Mouse (Mus musculus) forebrain, embryonic 14.5 days (tissue): ENCODE results near the gene Nppc. TPM values are rescaled to one million over a fixed set of nuclear protein-coding genes. Genes with fewer than 3 reads are reported as not detected.

Experiments
- ATAC-seq: fragments of 200-750 bp; cut with Nextera tagmentation; 2 replicates; pipeline ENCODE4 v1.8.0; 2017; ENCODE audit warnings: mild to moderate bottlenecking, moderate library complexity
- DNase-seq: peaks from one replicate; pipeline ENCODE4 v3.0.0-alpha.2; 2015; ENCODE audit warnings: low spot score
- H3K27ac ChIP-seq: fragments of 300-500 bp; sonication (generic); 2 replicates; pipeline ENCODE4 v1.5.1; 2014; ENCODE audit warnings: low read depth, mild to moderate bottlenecking, control low read depth, low read length, moderate library complexity
- H3K27me3 ChIP-seq: fragments of 300-500 bp; sonication (generic); replicated peaks from 2 replicates; pipeline ENCODE4 v1.6.1; 2014; ENCODE audit warnings: low read length, control low read depth, mixed read lengths; ENCODE audit not compliant: control insufficient read depth, insufficient read depth
- H3K36me3 ChIP-seq: fragments of 300-500 bp; sonication (generic); 2 replicates; pipeline ENCODE4 v1.6.1; 2014; ENCODE audit warnings: low read length, control low read depth; ENCODE audit not compliant: control insufficient read depth, insufficient read depth
- H3K4me1 ChIP-seq: fragments of 300-500 bp; sonication (generic); 2 replicates; pipeline ENCODE4 v1.6.1; 2014; ENCODE audit warnings: antibody characterized with exemption, low read length, control low read depth; ENCODE audit not compliant: control insufficient read depth, insufficient read depth
- H3K4me2 ChIP-seq: fragments of 300-500 bp; sonication (generic); 2 replicates; pipeline ENCODE4 v1.6.1; 2014; ENCODE audit warnings: mild to moderate bottlenecking, control low read depth, low read length
- H3K4me3 ChIP-seq: fragments of 300-500 bp; sonication (generic); 2 replicates; pipeline ENCODE4 v1.5.1; 2014; ENCODE audit warnings: low read depth, low read length, control low read depth
- H3K9ac ChIP-seq: fragments of 300-500 bp; sonication (generic); 2 replicates; pipeline ENCODE4 v1.6.1; 2014; ENCODE audit warnings: mild to moderate bottlenecking, low read length, control low read depth, moderate library complexity
- H3K9me3 ChIP-seq: fragments of 300-500 bp; sonication (generic); replicated peaks from 2 replicates; pipeline ENCODE4 v1.6.1; 2016; ENCODE audit warnings: low read length, control low read depth, mixed read lengths; ENCODE audit not compliant: control insufficient read depth
- WGBS: fragments of 180-500 bp; shearing (Covaris S2); extraction: QIAGEN DNeasy Blood & Tissue Kit; methylation state at CpG from one replicate; pipeline ENCODE4 v1.1.7; 2014; 5-methylcytosine and 5-hydroxymethylcytosine counted together
- polyA plus RNA-seq: library from polyadenylated mRNA; unstranded; fragments of >200 nt; fragmentation: Nextera tagmentation; extraction: Ambion mirVana; gene quantifications from 2 replicates; pipeline ENCODE4 v1.2.1, GENCODE M21; 2014

The Nppc gene
- polyA plus RNA-seq, 1 experiment from 2014 or later = 2.3 TPM

GRCm38 (mm10) chr1:86634751-86635359, 35.5 kb downstream of the Nppc start:
- Histone ChIP-seq H3K4me3 (no peak overlapping the region), H3K27me3 (no peaks in the 10 kb centered on the region), H3K9me3 (no peaks in the 10 kb centered on the region), H3K4me2 (peak overlapping the region; percentile 30; the same call in 1 of the 2 replicates), H3K9ac (no peak overlapping the region), H3K27ac (no peak overlapping the region; the same call in 1 of the 2 replicates), H3K4me1 (no peaks in the 10 kb centered on the region; the same call in 1 of the 2 replicates), H3K36me3 (no peaks in the 10 kb centered on the region)
- ATAC-seq (peak; percentile 93), DNase-seq (peak; percentile 82)
- 52% methylated on average over 6 of the region's 6 CpGs for WGBS

GRCm38 (mm10) chr1:86633840-86634750, 36.3 kb downstream of the Nppc start:
- H3K9ac ChIP-seq = no peak overlapping the region
- WGBS = 44% methylated on average over 7 of the region's 7 CpGs
- no peaks in the 10 kb centered on the region for H3K27me3 ChIP-seq
- H3K4me3 ChIP-seq = no peak overlapping the region
- H3K27ac ChIP-seq = peak overlapping the region; percentile 34; the same call in 1 of the 2 replicates
- peak; percentile 67; the same call in 1 of the 2 replicates for ATAC-seq
- no peaks in the 10 kb centered on the region for H3K9me3 ChIP-seq
- no peaks in the 10 kb centered on the region; the same call in 1 of the 2 replicates for H3K4me1 ChIP-seq
- no peaks in the 10 kb centered on the region for H3K36me3 ChIP-seq
- peak overlapping the region; percentile 30; the same call in 1 of the 2 replicates for H3K4me2 ChIP-seq
- DNase-seq = peak; percentile 51

GRCm38 (mm10) chr1:86633434-86633833, 36.9 kb downstream of the Nppc start:
- 56% methylated on average over 3 of the region's 3 CpGs for WGBS
- no peaks in the 10 kb centered on the region for H3K36me3 ChIP-seq
- H3K9ac ChIP-seq = no peak overlapping the region
- no peaks in the 10 kb centered on the region for H3K27me3 ChIP-seq
- DNase-seq = no peak
- H3K4me3 ChIP-seq = no peak overlapping the region
- ATAC-seq = 0 out of 2 replicates have a peak, but pooled peaks have one; percentile 5
- no peak overlapping the region for H3K4me2 ChIP-seq
- peak overlapping the region; percentile 55; the same call in 1 of the 2 replicates for H3K27ac ChIP-seq
- no peaks in the 10 kb centered on the region; the same call in 1 of the 2 replicates for H3K4me1 ChIP-seq
- H3K9me3 ChIP-seq = no peaks in the 10 kb centered on the region

GRCm38 (mm10) chr1:86632732-86633380, 37.5 kb downstream of the Nppc start:
- 77% methylated on average over 6 of the region's 6 CpGs for WGBS
- no peak for DNase-seq
- no peak overlapping the region for H3K4me2 ChIP-seq
- H3K4me1 ChIP-seq = no peaks in the 10 kb centered on the region; the same call in 1 of the 2 replicates
- H3K4me3 ChIP-seq = no peak overlapping the region
- ATAC-seq = no peak
- H3K36me3 ChIP-seq = no peaks in the 10 kb centered on the region
- H3K27me3 ChIP-seq = no peaks in the 10 kb centered on the region
- H3K9ac ChIP-seq = no peak overlapping the region
- H3K27ac ChIP-seq = peak overlapping the region; percentile 55
- no peaks in the 10 kb centered on the region for H3K9me3 ChIP-seq

GRCm38 (mm10) chr1:86630527-86630926, 39.8 kb downstream of the Nppc start:
- no peaks in the 10 kb centered on the region for H3K36me3 ChIP-seq
- H3K9me3 ChIP-seq = no peaks in the 10 kb centered on the region
- no peak overlapping the region for H3K9ac ChIP-seq
- DNase-seq (no peak), ATAC-seq (no peak)
- H3K4me2 ChIP-seq = no peak overlapping the region
- H3K27ac ChIP-seq = no peak overlapping the region
- no peaks in the 10 kb centered on the region; the same call in 1 of the 2 replicates for H3K4me1 ChIP-seq
- no peak overlapping the region for H3K4me3 ChIP-seq
- WGBS = 83% methylated on average over 4 of the region's 4 CpGs
- H3K27me3 ChIP-seq = no peaks in the 10 kb centered on the region

GRCm38 (mm10) chr1:86629936-86630335, 40.4 kb downstream of the Nppc start:
- Histone ChIP-seq H3K27me3 (no peaks in the 10 kb centered on the region), H3K9ac (no peak overlapping the region), H3K4me3 (no peak overlapping the region), H3K4me1 (no peaks in the 10 kb centered on the region; the same call in 1 of the 2 replicates), H3K27ac (no peak overlapping the region), H3K36me3 (no peaks in the 10 kb centered on the region), H3K9me3 (no peaks in the 10 kb centered on the region), H3K4me2 (no peak overlapping the region)
- no peak for DNase-seq
- 47% methylated on average over 4 of the region's 4 CpGs for WGBS
- no peak for ATAC-seq

GRCm38 (mm10) chr1:86628270-86628669, 42.1 kb downstream of the Nppc start:
- Histone ChIP-seq H3K9me3 (no peaks in the 10 kb centered on the region), H3K27ac (no peak overlapping the region), H3K36me3 (no peaks in the 10 kb centered on the region), H3K4me3 (no peak overlapping the region), H3K4me1 (no peaks in the 10 kb centered on the region), H3K4me2 (no peak overlapping the region), H3K27me3 (no peaks in the 10 kb centered on the region), H3K9ac (no peak overlapping the region)
- DNase-seq = no peak
- 95% methylated on average over 3 of the region's 3 CpGs for WGBS
- ATAC-seq = no peak

GRCm38 (mm10) chr1:86623001-86624000, 47.1 kb downstream of the Nppc start:
- no peak overlapping the region for H3K4me2 ChIP-seq
- H3K9ac ChIP-seq = no peak overlapping the region
- no peaks in the 10 kb centered on the region for H3K36me3 ChIP-seq
- H3K27ac ChIP-seq = no peak overlapping the region
- no peaks in the 10 kb centered on the region for H3K4me1 ChIP-seq
- DNase-seq (no peak), ATAC-seq (no peak)
- no peak overlapping the region for H3K4me3 ChIP-seq
- H3K9me3 ChIP-seq = no peaks in the 10 kb centered on the region
- 76% methylated on average over 16 of the region's 16 CpGs for WGBS
- H3K27me3 ChIP-seq = no peaks in the 10 kb centered on the region
